Mouse (Mus musculus): ENCODE measurements at regions not wholly inside any gene's neighbourhood (a gene's known extent, or its start where the extent isn't known, plus 50 kb on each side); places are given as distances from the start of the nearest gene placed in this dataset.

- no peak overlapping the region for H3K4me2 ChIP-seq (ENCODE audit: low read depth, low read length)
- H3K27ac ChIP-seq (ENCODE audit: low read length): no peak overlapping the region
- WGBS: 71% methylated on average over 5 of the region's 5 CpGs
- no peaks in the 10 kb centered on the region for H3K36me3 ChIP-seq (ENCODE audit: control insufficient read depth, insufficient read depth)
- H3K9ac ChIP-seq (ENCODE audit: low read length): no peak overlapping the region
- no peaks in the 10 kb centered on the region for H3K4me1 ChIP-seq (ENCODE audit: control insufficient read depth, insufficient read depth, low read length)
- H3K9me3 ChIP-seq (replicated peaks; ENCODE audit: control insufficient read depth, low read length): no peaks in the 10 kb centered on the region
- H3K4me3 ChIP-seq (ENCODE audit: low read length): no peak overlapping the region
- H3K27me3 ChIP-seq (ENCODE audit: control insufficient read depth, insufficient read depth, low read length): no peaks in the 10 kb centered on the region
- no peak for ATAC-seq (replicated peaks; ENCODE audit: extremely low read depth, insufficient read depth, low FRiP score)
Measured at GRCm38 (mm10) chr13:46139251-46139650, 134.3 kb upstream of the Stmnd1 start.

GRCm38 (mm10) chr13:46135411-46135810 is 138.1 kb upstream of the Stmnd1 start:
- H3K4me3 ChIP-seq (ENCODE audit: low read length): no peak overlapping the region
- H3K36me3 ChIP-seq (ENCODE audit: control insufficient read depth, insufficient read depth): no peaks in the 10 kb centered on the region
- 70% methylated on average over 8 of the region's 8 CpGs for WGBS
- no peak for ATAC-seq (replicated peaks; ENCODE audit: extremely low read depth, insufficient read depth, low FRiP score)
- no peaks in the 10 kb centered on the region for H3K9me3 ChIP-seq (replicated peaks; ENCODE audit: control insufficient read depth, low read length)
- no peak overlapping the region for H3K27ac ChIP-seq (ENCODE audit: low read length)
- H3K4me1 ChIP-seq (ENCODE audit: control insufficient read depth, insufficient read depth, low read length): no peaks in the 10 kb centered on the region
- H3K4me2 ChIP-seq (ENCODE audit: low read depth, low read length): no peak overlapping the region
- no peaks in the 10 kb centered on the region for H3K27me3 ChIP-seq (ENCODE audit: control insufficient read depth, insufficient read depth, low read length)
- no peak overlapping the region for H3K9ac ChIP-seq (ENCODE audit: low read length)

GRCm38 (mm10) chr13:46129236-46129855 is 144.2 kb upstream of the Stmnd1 start:
- no peaks in the 10 kb centered on the region for H3K27me3 ChIP-seq (ENCODE audit: control insufficient read depth, insufficient read depth, low read length)
- no peaks in the 10 kb centered on the region for H3K36me3 ChIP-seq (ENCODE audit: control insufficient read depth, insufficient read depth)
- no peaks in the 10 kb centered on the region for H3K9me3 ChIP-seq (replicated peaks; ENCODE audit: control insufficient read depth, low read length)
- no peaks in the 10 kb centered on the region for H3K4me1 ChIP-seq (ENCODE audit: control insufficient read depth, insufficient read depth, low read length)
- 84% methylated on average over 9 of the region's 9 CpGs for WGBS
- H3K9ac ChIP-seq (ENCODE audit: low read length): no peak overlapping the region
- no peak overlapping the region for H3K4me3 ChIP-seq (ENCODE audit: low read length)
- no peak overlapping the region for H3K27ac ChIP-seq (ENCODE audit: low read length)
- no peak overlapping the region for H3K4me2 ChIP-seq (ENCODE audit: low read depth, low read length)
- no peak for ATAC-seq (replicated peaks; ENCODE audit: extremely low read depth, insufficient read depth, low FRiP score)

- no peak overlapping the region for H3K27ac ChIP-seq (ENCODE audit: low read length)
- no peaks in the 10 kb centered on the region for H3K36me3 ChIP-seq (ENCODE audit: control insufficient read depth, insufficient read depth)
- no peaks in the 10 kb centered on the region for H3K27me3 ChIP-seq (ENCODE audit: control insufficient read depth, insufficient read depth, low read length)
- ATAC-seq (replicated peaks; ENCODE audit: extremely low read depth, insufficient read depth, low FRiP score): no peak
- WGBS: 59% methylated on average over 3 of the region's 3 CpGs
- H3K4me3 ChIP-seq (ENCODE audit: low read length): no peak overlapping the region
- H3K4me1 ChIP-seq (ENCODE audit: control insufficient read depth, insufficient read depth, low read length): no peaks in the 10 kb centered on the region
- no peaks in the 10 kb centered on the region for H3K9me3 ChIP-seq (replicated peaks; ENCODE audit: control insufficient read depth, low read length)
- no peak overlapping the region for H3K4me2 ChIP-seq (ENCODE audit: low read depth, low read length)
- H3K9ac ChIP-seq (ENCODE audit: low read length): no peak overlapping the region
Measured at GRCm38 (mm10) chr13:46123446-46123845, 150.1 kb upstream of the Stmnd1 start.

- Histone ChIP-seq H3K36me3 (ENCODE audit: control insufficient read depth, insufficient read depth) (no peaks in the 10 kb centered on the region), H3K4me2 (ENCODE audit: low read depth, low read length) (no peak overlapping the region), H3K4me1 (ENCODE audit: control insufficient read depth, insufficient read depth, low read length) (no peaks in the 10 kb centered on the region), H3K27me3 (ENCODE audit: control insufficient read depth, insufficient read depth, low read length) (no peaks in the 10 kb centered on the region), H3K4me3 (ENCODE audit: low read length) (no peak overlapping the region), H3K27ac (ENCODE audit: low read length) (no peak overlapping the region), H3K9me3 (replicated peaks; ENCODE audit: control insufficient read depth, low read length) (no peaks in the 10 kb centered on the region), H3K9ac (ENCODE audit: low read length) (no peak overlapping the region)
- WGBS: 89% methylated on average over 4 of the region's 4 CpGs
- no peak for ATAC-seq (replicated peaks; ENCODE audit: extremely low read depth, insufficient read depth, low FRiP score)
Measured at GRCm38 (mm10) chr13:46116576-46116975, 151.8 kb upstream of the Atxn1 start.

GRCm38 (mm10) chr13:46104971-46105370 is 140.2 kb upstream of the Atxn1 start:
- ATAC-seq (replicated peaks; ENCODE audit: extremely low read depth, insufficient read depth, low FRiP score): no peak
- no peaks in the 10 kb centered on the region for H3K4me1 ChIP-seq (ENCODE audit: control insufficient read depth, insufficient read depth, low read length)
- H3K27ac ChIP-seq (ENCODE audit: low read length): no peak overlapping the region
- H3K4me2 ChIP-seq (ENCODE audit: low read depth, low read length): no peak overlapping the region
- no peak overlapping the region for H3K4me3 ChIP-seq (ENCODE audit: low read length)
- WGBS: 68% methylated on average over 6 of the region's 6 CpGs
- H3K9me3 ChIP-seq (replicated peaks; ENCODE audit: control insufficient read depth, low read length): no peaks in the 10 kb centered on the region
- no peaks in the 10 kb centered on the region for H3K27me3 ChIP-seq (ENCODE audit: control insufficient read depth, insufficient read depth, low read length)
- H3K36me3 ChIP-seq (ENCODE audit: control insufficient read depth, insufficient read depth): no peaks in the 10 kb centered on the region
- H3K9ac ChIP-seq (ENCODE audit: low read length): no peak overlapping the region

- no peak overlapping the region for H3K9ac ChIP-seq (ENCODE audit: low read length)
- H3K27me3 ChIP-seq (ENCODE audit: control insufficient read depth, insufficient read depth, low read length): no peaks in the 10 kb centered on the region; the same call in 1 of the 2 replicates
- no peaks in the 10 kb centered on the region for H3K9me3 ChIP-seq (replicated peaks; ENCODE audit: control insufficient read depth, low read length)
- 75% methylated on average over 7 of the region's 7 CpGs for WGBS
- no peak overlapping the region for H3K27ac ChIP-seq (ENCODE audit: low read length)
- no peak overlapping the region for H3K4me3 ChIP-seq (ENCODE audit: low read length)
- no peak for ATAC-seq (replicated peaks; ENCODE audit: extremely low read depth, insufficient read depth, low FRiP score)
- H3K36me3 ChIP-seq (ENCODE audit: control insufficient read depth, insufficient read depth): no peaks in the 10 kb centered on the region
- H3K4me2 ChIP-seq (ENCODE audit: low read depth, low read length): no peak overlapping the region
- H3K4me1 ChIP-seq (ENCODE audit: control insufficient read depth, insufficient read depth, low read length): no peaks in the 10 kb centered on the region
Measured at GRCm38 (mm10) chr13:46098621-46099020, 133.8 kb upstream of the Atxn1 start.

- Histone ChIP-seq H3K27ac (ENCODE audit: low read length) (no peak overlapping the region), H3K4me2 (ENCODE audit: low read depth, low read length) (no peak overlapping the region), H3K36me3 (ENCODE audit: control insufficient read depth, insufficient read depth) (no peaks in the 10 kb centered on the region), H3K9ac (ENCODE audit: low read length) (no peak overlapping the region), H3K9me3 (replicated peaks; ENCODE audit: control insufficient read depth, low read length) (no peaks in the 10 kb centered on the region), H3K4me3 (ENCODE audit: low read length) (no peak overlapping the region), H3K4me1 (ENCODE audit: control insufficient read depth, insufficient read depth, low read length) (no peaks in the 10 kb centered on the region), H3K27me3 (ENCODE audit: control insufficient read depth, insufficient read depth, low read length) (no peaks in the 10 kb centered on the region; the same call in 1 of the 2 replicates)
- WGBS: 73% methylated on average over 7 of the region's 7 CpGs
- ATAC-seq (replicated peaks; ENCODE audit: extremely low read depth, insufficient read depth, low FRiP score): no peak
Measured at GRCm38 (mm10) chr13:46098131-46098530, 133.3 kb upstream of the Atxn1 start.

GRCm38 (mm10) chr13:46096968-46097367 is 132.2 kb upstream of the Atxn1 start:
- no peak overlapping the region for H3K4me3 ChIP-seq (ENCODE audit: low read length)
- H3K27me3 ChIP-seq (ENCODE audit: control insufficient read depth, insufficient read depth, low read length): no peaks in the 10 kb centered on the region; the same call in 1 of the 2 replicates
- no peaks in the 10 kb centered on the region for H3K36me3 ChIP-seq (ENCODE audit: control insufficient read depth, insufficient read depth)
- no peak overlapping the region for H3K27ac ChIP-seq (ENCODE audit: low read length)
- no peak for ATAC-seq (replicated peaks; ENCODE audit: extremely low read depth, insufficient read depth, low FRiP score)
- H3K4me1 ChIP-seq (ENCODE audit: control insufficient read depth, insufficient read depth, low read length): no peaks in the 10 kb centered on the region
- under 1% methylated on average over 5 of the region's 5 CpGs for WGBS
- H3K9me3 ChIP-seq (replicated peaks; ENCODE audit: control insufficient read depth, low read length): no peaks in the 10 kb centered on the region
- no peak overlapping the region for H3K9ac ChIP-seq (ENCODE audit: low read length)
- H3K4me2 ChIP-seq (ENCODE audit: low read depth, low read length): no peak overlapping the region

All from heart, embryonic 16.5 days (tissue).